In genomic region chr16:22436106-22436505, GRCm38 (mm10) we compare ENCODE assay signal across 18 mouse cellular contexts. TPM values are rescaled to one million over a fixed set of nuclear protein-coding genes. Genes with fewer than 3 reads are reported as not detected.
DNase-seq lines count a peak whose midpoint lies in the region; ATAC-seq and TF ChIP-seq lines count a peak whose summit lies in the region.
"Had no signal": no experiment of that assay in that cellular context is flagged by ENCODE, and none has a peak within 500 bp of the region (broad histone marks: within the 10 kb centered on the region; RNA-seq: fewer than 3 reads in every experiment).

No protein-coding gene starts in this region.

- H3K79me2 ChIP-seq in MEL (ENCODE audit: control insufficient read depth, insufficient read depth, low read length, poor library complexity) = peaks cover 7% of the 10 kb centered on the region

- peak; percentile 69 to 79 for TF ChIP-seq EP300 in MEL (IDR thresholded peaks at IDR 0.05; ENCODE audit: low read depth in 1 of 2, low read length in 2 of 2)

- no peak overlapping the region for H3K9ac ChIP-seq in hindbrain, embryonic 15.5 days
- H3K9ac ChIP-seq in lung, embryonic 16.5 days (ENCODE audit: low read length) = peak overlapping the region; percentile 53
- no peak overlapping the region for H3K9ac ChIP-seq in MEL (ENCODE audit: control insufficient read depth, low read depth, low read length, poor library complexity, severe bottlenecking)
- H3K9ac ChIP-seq in forebrain, postnatal 0 days = no peak overlapping the region
- H3K9ac ChIP-seq: heart, embryonic 13.5 days; liver, embryonic 14.5 days had no signal

- no peak for TF ChIP-seq RAD21 in MEL (IDR thresholded peaks at IDR 0.05; ENCODE audit: low read depth, low read length)

- no peak for TF ChIP-seq CTCF in MEL (IDR thresholded peaks at IDR 0.05 in 2 of 3, conservative IDR thresholded peaks at IDR 0.05 in 1 of 3; ENCODE audit: control insufficient read depth in 1 of 3, insufficient read depth in 1 of 3, low read depth in 2 of 3, low read length in 3 of 3, poor library complexity in 1 of 3, severe bottlenecking in 1 of 3)
- no peak for TF ChIP-seq CTCF in forebrain, postnatal 0 days (IDR thresholded peaks at IDR 0.05; ENCODE audit: low read depth)

- 42% methylated on average over 6 of the region's 6 CpGs for WGBS in hindbrain, embryonic 15.5 days
- WGBS in hindbrain, embryonic 10.5 days = 35% methylated on average over 6 of the region's 6 CpGs
- WGBS in lung, embryonic 16.5 days = 40% methylated on average over 6 of the region's 6 CpGs
- 55% methylated on average over 6 of the region's 6 CpGs for WGBS in forebrain, postnatal 0 days

- TF ChIP-seq POLR2A in MEL (IDR thresholded peaks at IDR 0.05; ENCODE audit: control insufficient read depth in 1 of 2, insufficient read depth in 1 of 2, low read depth in 1 of 2, low read length in 2 of 2, poor library complexity in 1 of 2) = no peak

- peaks cover 49% of the 10 kb centered on the region for H3K27me3 ChIP-seq in hindbrain, embryonic 15.5 days
- peaks cover 45% of the 10 kb centered on the region for H3K27me3 ChIP-seq in hindbrain, embryonic 10.5 days (ENCODE audit: insufficient read depth, poor library complexity, severe bottlenecking)
- no peaks in the 10 kb centered on the region for H3K27me3 ChIP-seq in lung, embryonic 16.5 days (ENCODE audit: control insufficient read depth, insufficient read depth, low read depth, low read length)
- no peaks in the 10 kb centered on the region for H3K27me3 ChIP-seq in MEL (ENCODE audit: control insufficient read depth in 1 of 2, insufficient read depth in 2 of 2, low read length in 2 of 2)
- peaks cover under 1% of the 10 kb centered on the region for H3K27me3 ChIP-seq in forebrain, postnatal 0 days (ENCODE audit: insufficient read depth, low read length)
- H3K27me3 ChIP-seq: Patski had no signal

- no peaks in the 10 kb centered on the region for H3K9me3 ChIP-seq in hindbrain, embryonic 15.5 days
- H3K9me3 ChIP-seq in hindbrain, embryonic 10.5 days = no peaks in the 10 kb centered on the region
- H3K9me3 ChIP-seq in lung, embryonic 16.5 days (ENCODE audit: control insufficient read depth, low read length) = no peaks in the 10 kb centered on the region
- no peaks in the 10 kb centered on the region for H3K9me3 ChIP-seq in MEL (replicated peaks; ENCODE audit: insufficient read depth, low read length)
- no peaks in the 10 kb centered on the region for H3K9me3 ChIP-seq in forebrain, postnatal 0 days (ENCODE audit: low read length)
- H3K9me3 ChIP-seq: heart, embryonic 13.5 days had no signal

- peaks cover 34% of the 10 kb centered on the region for H3K4me1 ChIP-seq in hindbrain, embryonic 15.5 days (replicated peaks)
- H3K4me1 ChIP-seq in hindbrain, embryonic 10.5 days (replicated peaks) = peaks cover 59% of the 10 kb centered on the region
- peaks cover 13% of the 10 kb centered on the region for H3K4me1 ChIP-seq in lung, embryonic 16.5 days (replicated peaks; ENCODE audit: control insufficient read depth, insufficient read depth, low read length)
- H3K4me1 ChIP-seq in MEL (ENCODE audit: control insufficient read depth in 1 of 2, insufficient read depth in 2 of 2, low read length in 2 of 2) = peaks cover 4 to 12% of the 10 kb centered on the region in 2 experiments
- peaks cover 6% of the 10 kb centered on the region; the same call in 1 of the 2 replicates for H3K4me1 ChIP-seq in forebrain, postnatal 0 days (ENCODE audit: insufficient read depth)

- H3K4me2 ChIP-seq in hindbrain, embryonic 15.5 days = 0 out of 2 replicates have a peak overlapping the region, but pooled peaks have one; percentile 14
- H3K4me2 ChIP-seq in lung, embryonic 16.5 days (ENCODE audit: low read depth, low read length) = peak overlapping the region; percentile 46
- no peak overlapping the region for H3K4me2 ChIP-seq in forebrain, postnatal 0 days (ENCODE audit: low read depth)
- H3K4me2 ChIP-seq: heart, embryonic 13.5 days had no signal

- ATAC-seq in hindbrain, embryonic 15.5 days (ENCODE audit: low FRiP score, low read depth) = no peak
- ATAC-seq in lung, embryonic 16.5 days (ENCODE audit: low read depth) = no peak
- ATAC-seq in megakaryocyte, adult 5-6 weeks (ENCODE audit: poor library complexity, severe bottlenecking) = peak; percentile 34; the same call in 1 of the 2 replicates
- no peak for ATAC-seq in forebrain, postnatal 0 days
- ATAC-seq: Patski had no signal

- H3K4me3 ChIP-seq in hindbrain, embryonic 15.5 days = no peak overlapping the region
- no peak overlapping the region for H3K4me3 ChIP-seq in hindbrain, embryonic 10.5 days
- H3K4me3 ChIP-seq in lung, embryonic 16.5 days (ENCODE audit: low read length) = peak overlapping the region; percentile 36
- H3K4me3 ChIP-seq in MEL (ENCODE audit: control insufficient read depth in 1 of 2, insufficient read depth in 1 of 2, low read depth in 2 of 2, low read length in 2 of 2) = no peak overlapping the region
- H3K4me3 ChIP-seq in forebrain, postnatal 0 days (ENCODE audit: low read depth, low read length) = no peak overlapping the region
- H3K4me3 ChIP-seq: erythroblast, embryonic 14.5 days; heart, embryonic 13.5 days had no signal

- no peak overlapping the region for H3K27ac ChIP-seq in hindbrain, embryonic 15.5 days (replicated peaks)
- H3K27ac ChIP-seq in hindbrain, embryonic 10.5 days = no peak overlapping the region
- no peak overlapping the region for H3K27ac ChIP-seq in lung, embryonic 16.5 days (ENCODE audit: low read length)
- no peak overlapping the region for H3K27ac ChIP-seq in MEL (ENCODE audit: control insufficient read depth, low read depth, low read length)
- no peak overlapping the region for H3K27ac ChIP-seq in forebrain, postnatal 0 days (ENCODE audit: low read depth, low read length)
- H3K27ac ChIP-seq: heart, embryonic 13.5 days; kidney, postnatal 0 days; liver, embryonic 14.5 days had no signal

- DNase-seq in hindbrain, embryonic 10.5 days (ENCODE audit: low spot score) = no peak
- no peak for DNase-seq in lung, postnatal 10 days
- DNase-seq in MEL (ENCODE audit: low read depth, low spot score) = peak; percentile 86
- DNase-seq in forebrain, postnatal 0 days = no peak
- no peak for DNase-seq in ovary, postnatal 14 days (ENCODE audit: low spot score)
- DNase-seq: cerebellum, adult 9-10 months; gastrocnemius, postnatal 14 days; left cerebral cortex, postnatal 4 days; midbrain, embryonic 14.5 days; thymus, postnatal 36 days had no signal

- H3K36me3 ChIP-seq in hindbrain, embryonic 15.5 days = no peaks in the 10 kb centered on the region
- H3K36me3 ChIP-seq in hindbrain, embryonic 10.5 days = peaks cover 3% of the 10 kb centered on the region; the same call in 1 of the 2 replicates
- no peaks in the 10 kb centered on the region; the same call in 1 of the 2 replicates for H3K36me3 ChIP-seq in lung, embryonic 16.5 days (ENCODE audit: control insufficient read depth, insufficient read depth, low read length)
- H3K36me3 ChIP-seq in MEL (ENCODE audit: control insufficient read depth in 1 of 2, insufficient read depth in 2 of 2, low read length in 2 of 2) = peaks cover 0 to 26% of the 10 kb centered on the region in 2 experiments; a peak in 2 of 4 replicates
- no peaks in the 10 kb centered on the region for H3K36me3 ChIP-seq in forebrain, postnatal 0 days (ENCODE audit: insufficient read depth)

TF ChIP-seq in MEL, 35 proteins besides CTCF, POLR2A, EP300 and RAD21 (continues in another document):
- TF ChIP-seq TCF12 (IDR thresholded peaks at IDR 0.05; ENCODE audit: low read depth, low read length) = peak; percentile 52; the same call in 1 of the 2 replicates
- no peak for TF ChIP-seq SMC3 (IDR thresholded peaks at IDR 0.05; ENCODE audit: low read depth, low read length)
- TF ChIP-seq GATA1 (IDR thresholded peaks at IDR 0.05; ENCODE audit: low read depth, low read length) = no peak
- no peak for TF ChIP-seq CHD2 (IDR thresholded peaks at IDR 0.05; ENCODE audit: low read length)
- no peak for TF ChIP-seq POLR2AphosphoS2 (IDR thresholded peaks at IDR 0.05; ENCODE audit: low read length)
- TF ChIP-seq RCOR1 (IDR thresholded peaks at IDR 0.05; ENCODE audit: low read depth, low read length) = peak; percentile 98
- TF ChIP-seq ETS1 (IDR thresholded peaks at IDR 0.05; ENCODE audit: low read depth, low read length) = peak; percentile 77; the same call in 1 of the 2 replicates
- TF ChIP-seq SIN3A (IDR thresholded peaks at IDR 0.05; ENCODE audit: low read length) = 0 out of 2 replicates have a peak, but pooled peaks have one; percentile 28
- no peak for TF ChIP-seq MYC (IDR thresholded peaks at IDR 0.05; ENCODE audit: low read depth, low read length)
- TF ChIP-seq TAL1 (IDR thresholded peaks at IDR 0.05; ENCODE audit: low read length) = no peak
- TF ChIP-seq NELFE (IDR thresholded peaks at IDR 0.05; ENCODE audit: low read depth, low read length) = no peak
- no peak for TF ChIP-seq GABPA (IDR thresholded peaks at IDR 0.05; ENCODE audit: low read depth, low read length)
- TF ChIP-seq KAT2A (conservative IDR thresholded peaks at IDR 0.05; ENCODE audit: low read depth, low read length) = no peak
- TF ChIP-seq NRF1 (IDR thresholded peaks at IDR 0.05; ENCODE audit: insufficient read depth, low read depth, low read length, poor library complexity, severe bottlenecking) = no peak
- TF ChIP-seq MXI1 (IDR thresholded peaks at IDR 0.05; ENCODE audit: low read depth, low read length) = peak; percentile 40; the same call in 1 of the 2 replicates
- TF ChIP-seq POLR2AphosphoS5 (IDR thresholded peaks at IDR 0.05; ENCODE audit: borderline replicate concordance, low read depth, low read length) = no peak
- peak; percentile 53; the same call in 1 of the 2 replicates for TF ChIP-seq BHLHE40 (IDR thresholded peaks at IDR 0.05; ENCODE audit: borderline replicate concordance, low read depth, low read length)
- TF ChIP-seq MYB (IDR thresholded peaks at IDR 0.05; ENCODE audit: low read depth, low read length) = no peak
- TF ChIP-seq USF2 (IDR thresholded peaks at IDR 0.05; ENCODE audit: borderline replicate concordance in 1 of 2, insufficient read depth in 1 of 2, low read depth in 1 of 2, low read length in 2 of 2) = no peak
- no peak for TF ChIP-seq HCFC1 (IDR thresholded peaks at IDR 0.05; ENCODE audit: low read depth, low read length)

RNA-seq across cellular contexts. Expression of gene Etv5, which starts 3.4 kb away (rescaled TPM):
- 21.7 and 32.1 TPM in 2 replicates for polyA plus RNA-seq in hindbrain, embryonic 15.5 days (2015; fragmentation: Nextera tagmentation; extraction: Ambion mirVana)
- 18.9 and 28.5 TPM in 2 replicates for polyA plus RNA-seq in hindbrain, embryonic 10.5 days (2016; fragmentation: Nextera tagmentation; extraction: Ambion mirVana)
- polyA plus RNA-seq in lung, embryonic 16.5 days (2015; fragmentation: Nextera tagmentation; extraction: Ambion mirVana) = 188 and 201 TPM in 2 replicates
- 8.2 and 11.1 TPM in 2 replicates for total RNA-seq in MEL (2012; rRNA removed)
- polyA plus RNA-seq in MEL (2012; ENCODE audit: insufficient read depth in 1 of 2, insufficient read length in 2 of 2, low read depth in 1 of 2, low replicate concordance in 2 of 2, missing spikeins in 1 of 2) = 10 to 100 TPM in 1 of 2 experiments, not detected in 1; 18.3 TPM
- 0.96 and 2.1 TPM in 2 replicates for total RNA-seq in megakaryocyte, adult 5-6 weeks (2015)
- 0.81 and 2.2 TPM in 2 replicates for total RNA-seq in megakaryocyte, adult 5-6 weeks (2017)
- 30.5 and 37.4 TPM in 2 replicates for total RNA-seq in forebrain, postnatal 0 days (2014; rRNA removed)
- 28.6 and 32.5 TPM in 2 replicates for polyA plus RNA-seq in forebrain, postnatal 0 days (2015; fragmentation: Nextera tagmentation; extraction: Ambion mirVana)
